Mouse (Mus musculus) C2C12 (cell line): ENCODE results near the gene Tmem50b.

ENCODE experiments used
- CEBPB ChIP-seq: IDR thresholded peaks from one replicate; pipeline ENCODE4 v1.6.1; 2011; ENCODE audit warnings: low read depth, mild to moderate bottlenecking, control low read depth, moderate library complexity
- CTCF ChIP-seq: IDR thresholded peaks from one replicate; pipeline ENCODE4 v1.5.1; 2011; ENCODE audit not compliant: control insufficient read depth, insufficient read depth, insufficient read length
- MAX ChIP-seq: IDR thresholded peaks from one replicate; pipeline ENCODE4 v1.6.1; 2011; ENCODE audit warnings: mild to moderate bottlenecking, control low read depth
- MYOD1 ChIP-seq: IDR thresholded peaks from one replicate; pipeline ENCODE4 v1.6.1; 2011; ENCODE audit warnings: low read depth; ENCODE audit not compliant: control insufficient read depth, insufficient read length
- MYOG ChIP-seq: IDR thresholded peaks from one replicate; pipeline ENCODE4 v1.6.1; 2011; ENCODE audit not compliant: control insufficient read depth, insufficient read length; ENCODE audit errors: extremely low read depth
- USF1 ChIP-seq: IDR thresholded peaks from one replicate; pipeline ENCODE4 v1.6.1; 2011; ENCODE audit warnings: low read depth, mild to moderate bottlenecking, control low read depth, moderate library complexity

GRCm38 (mm10) chr16:91587730-91588453 lies 9.7 kb downstream of the Tmem50b start:
- no peak for TF ChIP-seq CTCF
- TF ChIP-seq MYOD1: no peak
- TF ChIP-seq USF1: no peak
- TF ChIP-seq MAX: no peak
- no peak for TF ChIP-seq MYOG
- no peak for TF ChIP-seq CEBPB
